Mouse (Mus musculus) liver, embryonic 14.5 days (tissue): Measurements from ENCODE around the gene Ltb4r1. TPM values are rescaled to one million over a fixed set of nuclear protein-coding genes. Genes with fewer than 3 reads are reported as not detected.

Source experiments
- ATAC-seq: fragments of 200-750 bp; cut with Nextera tagmentation; 2 replicates; pipeline ENCODE4 v1.8.0; 2017; ENCODE audit warnings: moderate number of reproducible peaks, mild to moderate bottlenecking, moderate library complexity; ENCODE audit not compliant: insufficient read depth
- DNase-seq, 3 experiments: peaks; one replicate each; pipeline ENCODE4 v3.0.0-alpha.2; 2012 to 2013; ENCODE audit warnings: low read depth in 3 of 3, low spot score in 3 of 3
- H3K27ac ChIP-seq: fragments of 300-500 bp; sonication (generic); 2 replicates; pipeline ENCODE4 v1.5.1; 2014; ENCODE audit warnings: moderate library complexity, mild to moderate bottlenecking, control low read depth, inconsistent platforms
- H3K27me3 ChIP-seq: fragments of 300-500 bp; sonication (generic); 2 replicates; pipeline ENCODE4 v1.6.1; 2014; ENCODE audit warnings: mild to moderate bottlenecking, low read length, moderate library complexity; ENCODE audit not compliant: control insufficient read depth, insufficient read depth
- H3K36me3 ChIP-seq: fragments of 300-500 bp; sonication (generic); replicated peaks from 2 replicates; pipeline ENCODE4 v1.6.1; 2014; ENCODE audit warnings: low read depth; ENCODE audit not compliant: control insufficient read depth, insufficient read depth
- H3K4me1 ChIP-seq, 2 experiments: fragments of 200-500 bp in 1 of 2; fragments of 300-500 bp in 1 of 2; sonication (generic) in 1 of 2; replicated peaks; 2 replicates each; pipeline ENCODE4 v1.6.1; 2012 to 2014; ENCODE audit warnings: antibody characterized with exemption in 1 of 2, inconsistent platforms in 1 of 2, low read length in 1 of 2; ENCODE audit not compliant: control insufficient read depth in 2 of 2, insufficient read depth in 2 of 2
- H3K4me2 ChIP-seq: fragments of 300-500 bp; sonication (generic); 2 replicates; pipeline ENCODE4 v1.6.1; 2014; ENCODE audit warnings: low read depth, mild to moderate bottlenecking, control low read depth, moderate library complexity
- H3K4me3 ChIP-seq, 2 experiments: fragments of 200-500 bp in 1 of 2; fragments of 300-500 bp in 1 of 2; sonication (generic) in 1 of 2; 2 replicates each; pipeline ENCODE4 v1.5.1; 2012 to 2014; ENCODE audit warnings: low read depth in 2 of 2, low read length in 2 of 2, mild to moderate bottlenecking in 2 of 2, control low read depth in 1 of 2, inconsistent platforms in 1 of 2, moderate library complexity in 1 of 2; ENCODE audit not compliant: insufficient read depth in 1 of 2
- H3K9ac ChIP-seq: fragments of 300-500 bp; sonication (generic); replicated peaks from 2 replicates; pipeline ENCODE4 v1.6.1; 2014; ENCODE audit warnings: mild to moderate bottlenecking, control low read depth, moderate library complexity
- H3K9me3 ChIP-seq: fragments of 300-500 bp; sonication (generic); 2 replicates; pipeline ENCODE4 v1.6.1; 2016; ENCODE audit warnings: low read length, mixed read lengths; ENCODE audit not compliant: control insufficient read depth
- CTCF ChIP-seq: IDR thresholded peaks from 2 replicates; pipeline ENCODE4 v1.5.1; 2016; ENCODE audit warnings: antibody characterized with exemption, low read depth, control low read depth
- EP300 ChIP-seq: IDR thresholded peaks from 2 replicates; pipeline ENCODE4 v1.6.1; 2016; ENCODE audit warnings: antibody characterized with exemption, low read depth
- WGBS: fragments of 180-500 bp; shearing (Covaris S2); extraction: QIAGEN DNeasy Blood & Tissue Kit; methylation state at CpG from one replicate; pipeline ENCODE4 v1.1.7; 2014; ENCODE audit not compliant: insufficient replicate concordance; 5-methylcytosine and 5-hydroxymethylcytosine counted together
- polyA plus RNA-seq, 2 experiments: library from polyadenylated mRNA; depleted of rRNA in 1 of 2; stranded (reverse) in 1 of 2; unstranded in 1 of 2; fragments of >200 nt; fragmentation: Nextera tagmentation in 1 of 2; extraction: Ambion mirVana in 1 of 2; gene quantifications; 2 replicates each; pipeline versions ENCODE4 v1.2.1 to v1.2.3; 2012 to 2014

The Ltb4r1 gene
- polyA plus RNA-seq, 2 experiments = 2.7 to 2.9 TPM

GRCm38 (mm10) chr14:55777806-55778205 lies 12.0 kb downstream of the Ltb4r1 start:
- H3K9ac ChIP-seq = no peak overlapping the region
- no peaks in the 10 kb centered on the region for H3K36me3 ChIP-seq
- H3K9me3 ChIP-seq = no peaks in the 10 kb centered on the region
- 76% methylated on average over 11 of the region's 11 CpGs for WGBS
- H3K4me1 ChIP-seq = peaks cover 5 to 13% of the 10 kb centered on the region in 2 experiments; a peak in 3 of 4 replicates
- TF ChIP-seq EP300 (no peak), CTCF (no peak)
- ATAC-seq = no peak
- H3K4me2 ChIP-seq = no peak overlapping the region
- H3K27me3 ChIP-seq = peaks cover 6% of the 10 kb centered on the region
- no peak overlapping the region for H3K27ac ChIP-seq
- no peak overlapping the region for H3K4me3 ChIP-seq
- DNase-seq = no peak

GRCm38 (mm10) chr14:55778686-55779085 lies 12.9 kb downstream of the Ltb4r1 start:
- Histone ChIP-seq H3K27ac (no peak overlapping the region), H3K4me2 (no peak overlapping the region), H3K27me3 (peaks cover 13% of the 10 kb centered on the region), H3K4me1 (peaks cover 5 to 13% of the 10 kb centered on the region in 2 experiments; a peak in 3 of 4 replicates), H3K4me3 (no peak overlapping the region), H3K36me3 (no peaks in the 10 kb centered on the region), H3K9ac (no peak overlapping the region), H3K9me3 (no peaks in the 10 kb centered on the region)
- WGBS = 84% methylated on average over 15 of the region's 15 CpGs
- ATAC-seq (no peak), DNase-seq (no peak)
- TF ChIP-seq CTCF (no peak), EP300 (no peak)

GRCm38 (mm10) chr14:55779656-55780055 lies 13.9 kb downstream of the Ltb4r1 start:
- H3K9ac ChIP-seq = no peak overlapping the region
- no peaks in the 10 kb centered on the region for H3K36me3 ChIP-seq
- ATAC-seq (no peak), DNase-seq (no peak)
- no peak overlapping the region for H3K4me3 ChIP-seq
- no peak overlapping the region for H3K4me2 ChIP-seq
- H3K27me3 ChIP-seq = peaks cover 20% of the 10 kb centered on the region
- H3K4me1 ChIP-seq = peaks cover 5 to 13% of the 10 kb centered on the region in 2 experiments; a peak in 3 of 4 replicates
- H3K27ac ChIP-seq = no peak overlapping the region
- H3K9me3 ChIP-seq = no peaks in the 10 kb centered on the region
- TF ChIP-seq EP300 = no peak
- no peak for TF ChIP-seq CTCF
- WGBS = 69% methylated on average over 16 of the region's 16 CpGs

- H3K27ac ChIP-seq = no peak overlapping the region
- H3K9ac ChIP-seq = no peak overlapping the region
- no peaks in the 10 kb centered on the region for H3K9me3 ChIP-seq
- H3K36me3 ChIP-seq = no peaks in the 10 kb centered on the region
- ATAC-seq (no peak), DNase-seq (no peak)
- peaks cover 20% of the 10 kb centered on the region for H3K27me3 ChIP-seq
- 72% methylated on average over 11 of the region's 11 CpGs for WGBS
- H3K4me1 ChIP-seq = peaks cover 5 to 13% of the 10 kb centered on the region in 2 experiments; a peak in 3 of 4 replicates
- TF ChIP-seq CTCF = no peak
- TF ChIP-seq EP300 = no peak
- H3K4me2 ChIP-seq = no peak overlapping the region
- no peak overlapping the region for H3K4me3 ChIP-seq
Measured at GRCm38 (mm10) chr14:55780736-55781135, 15.0 kb downstream of the Ltb4r1 start.

GRCm38 (mm10) chr14:55781310-55781709 lies 15.5 kb downstream of the Ltb4r1 start:
- peaks cover 5 to 13% of the 10 kb centered on the region in 2 experiments; a peak in 3 of 4 replicates for H3K4me1 ChIP-seq
- TF ChIP-seq EP300 = no peak
- peak; percentile 96 for TF ChIP-seq CTCF
- no peaks in the 10 kb centered on the region for H3K36me3 ChIP-seq
- 19% methylated on average over 14 of the region's 14 CpGs for WGBS
- DNase-seq (peak in 2 of 3 experiments; percentile 41 to 45), ATAC-seq (peak; percentile 47; the same call in 1 of the 2 replicates)
- H3K4me3 ChIP-seq = no peak overlapping the region
- no peak overlapping the region for H3K27ac ChIP-seq
- no peaks in the 10 kb centered on the region for H3K9me3 ChIP-seq
- no peak overlapping the region for H3K4me2 ChIP-seq
- H3K9ac ChIP-seq = no peak overlapping the region
- peaks cover 20% of the 10 kb centered on the region for H3K27me3 ChIP-seq
